Mouse (Mus musculus) forebrain, embryonic 10.5 days (tissue): ENCODE results near the gene Zfp612. TPM values are rescaled to one million over a fixed set of nuclear protein-coding genes. Genes with fewer than 3 reads are reported as not detected.

Experiments used
- DNase-seq: peaks from one replicate; pipeline ENCODE4 v3.0.0-alpha.2; 2017; ENCODE audit warnings: low spot score; ENCODE audit errors: extremely low spot score
- H3K27ac ChIP-seq: fragments of 300-500 bp; sonication (generic); 2 replicates; pipeline ENCODE4 v1.5.1; 2016; ENCODE audit warnings: mild to moderate bottlenecking
- H3K27me3 ChIP-seq: fragments of 300-500 bp; sonication (generic); 2 replicates; pipeline ENCODE4 v1.6.1; 2016; ENCODE audit warnings: mild to moderate bottlenecking; ENCODE audit not compliant: poor library complexity, severe bottlenecking
- H3K36me3 ChIP-seq: fragments of 300-500 bp; sonication (generic); replicated peaks from 2 replicates; pipeline ENCODE4 v1.6.1; 2016; ENCODE audit warnings: mild to moderate bottlenecking, moderate library complexity
- H3K4me1 ChIP-seq: fragments of 300-500 bp; sonication (generic); 2 replicates; pipeline ENCODE4 v1.6.1; 2016
- H3K4me3 ChIP-seq: fragments of 300-500 bp; sonication (generic); 2 replicates; pipeline ENCODE4 v1.5.1; 2016; ENCODE audit warnings: mild to moderate bottlenecking, moderate library complexity
- H3K9me3 ChIP-seq: fragments of 300-500 bp; sonication (generic); 2 replicates; pipeline ENCODE4 v1.6.1; 2016; ENCODE audit warnings: mild to moderate bottlenecking, moderate library complexity
- WGBS: fragments of 180-500 bp; shearing (Covaris S2); methylation state at CpG from one replicate; pipeline ENCODE4 v1.1.7; 2016; 5-methylcytosine and 5-hydroxymethylcytosine counted together
- polyA plus RNA-seq: library from polyadenylated mRNA; unstranded; fragments of >200 nt; fragmentation: Nextera tagmentation; extraction: Ambion mirVana; gene quantifications from 2 replicates; pipeline ENCODE4 v1.2.1, GENCODE M21; 2016

The Zfp612 gene
- polyA plus RNA-seq, 1 experiment from 2014 or later, result 9.8 TPM

- Histone ChIP-seq H3K4me1 (no peaks in the 10 kb centered on the region), H3K4me3 (no peak overlapping the region), H3K27me3 (no peaks in the 10 kb centered on the region), H3K36me3 (no peaks in the 10 kb centered on the region), H3K27ac (no peak overlapping the region), H3K9me3 (no peaks in the 10 kb centered on the region; the same call in 1 of the 2 replicates)
- DNase-seq, result no peak
- 89% methylated on average over 4 of the region's 4 CpGs for WGBS
Measured at GRCm38 (mm10) chr8:110069706-110070105, 9.8 kb upstream of the Zfp612 start.

- 15% methylated on average over 9 of the region's 9 CpGs for WGBS
- H3K27ac ChIP-seq, result no peak overlapping the region
- H3K36me3 ChIP-seq, result no peaks in the 10 kb centered on the region
- no peak overlapping the region for H3K4me3 ChIP-seq
- H3K4me1 ChIP-seq, result no peaks in the 10 kb centered on the region
- DNase-seq, result peak; percentile 58
- H3K9me3 ChIP-seq, result no peaks in the 10 kb centered on the region; the same call in 1 of the 2 replicates
- H3K27me3 ChIP-seq, result no peaks in the 10 kb centered on the region
Measured at GRCm38 (mm10) chr8:110071600-110071999, 7.9 kb upstream of the Zfp612 start.

- WGBS, result 88% methylated on average over 8 of the region's 8 CpGs
- no peak overlapping the region for H3K4me3 ChIP-seq
- DNase-seq, result no peak
- H3K36me3 ChIP-seq, result no peaks in the 10 kb centered on the region
- no peaks in the 10 kb centered on the region for H3K9me3 ChIP-seq
- H3K27me3 ChIP-seq, result no peaks in the 10 kb centered on the region
- peaks cover 4% of the 10 kb centered on the region for H3K4me1 ChIP-seq
- H3K27ac ChIP-seq, result no peak overlapping the region
Measured at GRCm38 (mm10) chr8:110074496-110074895, 5.0 kb upstream of the Zfp612 start.

- Histone ChIP-seq H3K36me3 (peaks cover 56% of the 10 kb centered on the region), H3K27ac (no peak overlapping the region), H3K27me3 (no peaks in the 10 kb centered on the region), H3K4me3 (no peak overlapping the region), H3K9me3 (peaks cover 10% of the 10 kb centered on the region; the same call in 1 of the 2 replicates), H3K4me1 (peaks cover 23% of the 10 kb centered on the region)
- DNase-seq, result no peak
- 80% methylated on average over 11 of the region's 11 CpGs for WGBS
Measured at GRCm38 (mm10) chr8:110082416-110083105, 3.0 kb downstream of the Zfp612 start.

DNA sequence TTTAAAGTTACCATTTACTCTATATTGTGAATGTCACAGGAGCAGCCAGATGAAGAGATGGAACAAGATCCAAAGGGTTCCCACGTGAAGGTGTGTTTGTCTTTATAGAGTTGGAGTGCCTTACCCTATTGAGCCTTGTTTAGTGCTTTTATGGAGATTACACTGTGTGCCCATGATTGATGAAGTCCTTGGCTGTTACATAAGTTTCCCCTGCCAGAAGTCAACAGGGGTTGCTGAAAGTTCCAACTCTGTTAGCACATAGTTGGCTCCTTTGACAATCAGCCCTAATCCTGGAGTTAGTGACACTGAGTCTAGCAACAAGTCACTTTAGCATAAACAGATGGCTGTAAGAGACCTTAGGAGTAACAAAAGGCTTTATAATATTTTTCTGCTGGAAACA, 12.3 kb downstream of the Zfp612 start:
- 57% methylated on average over 1 of the region's 1 CpGs for WGBS
- H3K4me1 ChIP-seq, result no peaks in the 10 kb centered on the region
- H3K27me3 ChIP-seq, result no peaks in the 10 kb centered on the region
- peaks cover 23% of the 10 kb centered on the region for H3K9me3 ChIP-seq
- H3K27ac ChIP-seq, result no peak overlapping the region
- DNase-seq, result no peak
- H3K36me3 ChIP-seq, result peaks cover 45% of the 10 kb centered on the region
- no peak overlapping the region for H3K4me3 ChIP-seq

DNA sequence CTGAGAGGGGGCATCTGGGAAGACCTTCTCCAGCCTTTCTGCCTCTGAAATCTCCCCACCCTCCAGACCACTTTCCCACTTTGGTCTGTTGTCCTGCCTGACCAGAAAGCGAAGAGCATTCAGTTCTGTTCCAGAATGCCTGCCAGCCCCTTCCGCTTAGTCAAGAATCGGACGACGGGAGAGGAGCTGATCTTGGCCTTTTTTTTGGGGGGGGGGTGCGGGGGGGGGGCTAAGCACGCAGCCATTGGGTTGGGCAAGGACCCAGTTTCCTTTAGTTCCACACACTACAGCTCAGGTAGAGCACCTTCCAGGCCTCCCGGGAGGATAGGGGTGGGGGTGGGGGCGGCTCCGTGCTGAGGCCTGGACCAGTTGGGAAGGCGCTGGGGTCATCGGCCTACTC, 21.4 kb downstream of the Zfp612 start, which contains the start of gene Gm21964:
Gene Gm21964, plus strand, starts transcription at position 301 of the 400 bp plus-strand sequence.
- 87% methylated on average over 12 of the region's 12 CpGs for WGBS
- no peak for DNase-seq
- H3K9me3 ChIP-seq, result no peaks in the 10 kb centered on the region
- no peak within 1 kb of the TSS for H3K27ac ChIP-seq
- no peak within 1 kb of the TSS for H3K4me3 ChIP-seq
- no peaks in the 10 kb centered on the region for H3K36me3 ChIP-seq
- H3K4me1 ChIP-seq, result no peaks in the 10 kb centered on the region
- no peaks in the 10 kb centered on the region for H3K27me3 ChIP-seq

- Histone ChIP-seq H3K9me3 (no peaks in the 10 kb centered on the region), H3K27ac (no peak overlapping the region), H3K27me3 (no peaks in the 10 kb centered on the region), H3K36me3 (no peaks in the 10 kb centered on the region), H3K4me3 (no peak overlapping the region), H3K4me1 (no peaks in the 10 kb centered on the region)
- WGBS, result 89% methylated on average over 15 of the region's 15 CpGs
- no peak for DNase-seq
Measured at GRCm38 (mm10) chr8:110101676-110102075, 22.1 kb downstream of the Zfp612 start.

GRCm38 (mm10) chr8:110102653-110103052, 23.1 kb downstream of the Zfp612 start, which contains the start of gene Gm17720:
TSS of gene Gm17720 (minus strand) at chr8:110102753.
- no peak within 1 kb of the TSS for H3K27ac ChIP-seq
- no peaks in the 10 kb centered on the region for H3K9me3 ChIP-seq
- 84% methylated on average over 3 of the region's 3 CpGs for WGBS
- H3K4me1 ChIP-seq, result no peaks in the 10 kb centered on the region
- DNase-seq, result no peak
- H3K4me3 ChIP-seq, result no peak within 1 kb of the TSS
- H3K36me3 ChIP-seq, result no peaks in the 10 kb centered on the region
- no peaks in the 10 kb centered on the region for H3K27me3 ChIP-seq

GRCm38 (mm10) chr8:110119715-110120114, 40.2 kb downstream of the Zfp612 start:
- 42% methylated on average over 6 of the region's 6 CpGs for WGBS
- DNase-seq, result no peak
- no peak overlapping the region for H3K27ac ChIP-seq
- H3K4me1 ChIP-seq, result no peaks in the 10 kb centered on the region
- H3K27me3 ChIP-seq, result no peaks in the 10 kb centered on the region
- H3K9me3 ChIP-seq, result no peaks in the 10 kb centered on the region
- H3K36me3 ChIP-seq, result no peaks in the 10 kb centered on the region
- no peak overlapping the region for H3K4me3 ChIP-seq

GRCm38 (mm10) chr8:110130537-110130936, 51.0 kb downstream of the Zfp612 start:
- no peak overlapping the region for H3K4me3 ChIP-seq
- no peaks in the 10 kb centered on the region for H3K27me3 ChIP-seq
- H3K4me1 ChIP-seq, result no peaks in the 10 kb centered on the region
- 26% methylated on average over 13 of the region's 13 CpGs for WGBS
- DNase-seq, result peak; percentile 81
- H3K27ac ChIP-seq, result no peak overlapping the region
- H3K9me3 ChIP-seq, result peaks cover 3% of the 10 kb centered on the region; the same call in 1 of the 2 replicates
- no peaks in the 10 kb centered on the region for H3K36me3 ChIP-seq

GRCm38 (mm10) chr8:110134236-110134635, 54.7 kb downstream of the Zfp612 start:
- Histone ChIP-seq H3K27me3 (no peaks in the 10 kb centered on the region), H3K36me3 (no peaks in the 10 kb centered on the region), H3K4me1 (no peaks in the 10 kb centered on the region), H3K9me3 (no peaks in the 10 kb centered on the region), H3K27ac (no peak overlapping the region), H3K4me3 (no peak overlapping the region)
- DNase-seq, result no peak
- 90% methylated on average over 8 of the region's 8 CpGs for WGBS

- H3K4me1 ChIP-seq, result no peaks in the 10 kb centered on the region
- no peaks in the 10 kb centered on the region for H3K27me3 ChIP-seq
- H3K36me3 ChIP-seq, result no peaks in the 10 kb centered on the region
- H3K4me3 ChIP-seq, result no peak overlapping the region
- no peak overlapping the region for H3K27ac ChIP-seq
- 80% methylated on average over 7 of the region's 7 CpGs for WGBS
- no peak for DNase-seq
- no peaks in the 10 kb centered on the region for H3K9me3 ChIP-seq
Measured at GRCm38 (mm10) chr8:110135515-110135914, 56.0 kb downstream of the Zfp612 start.

GRCm38 (mm10) chr8:110140156-110140555, 60.6 kb downstream of the Zfp612 start:
- DNase-seq, result no peak
- H3K27me3 ChIP-seq, result no peaks in the 10 kb centered on the region
- no peaks in the 10 kb centered on the region for H3K36me3 ChIP-seq
- WGBS, result 83% methylated on average over 3 of the region's 3 CpGs
- no peaks in the 10 kb centered on the region for H3K4me1 ChIP-seq
- no peaks in the 10 kb centered on the region for H3K9me3 ChIP-seq
- H3K4me3 ChIP-seq, result no peak overlapping the region
- no peak overlapping the region for H3K27ac ChIP-seq
